Mouse (Mus musculus): ENCODE measurements around the gene Neurl3. TPM values are rescaled to one million over a fixed set of nuclear protein-coding genes. Genes with fewer than 3 reads are reported as not detected.

Gene Neurl3
- polyA plus RNA-seq (2015; fragmentation: Nextera tagmentation; extraction: Ambion mirVana): 1.6 TPM in 2 replicates

DNA sequence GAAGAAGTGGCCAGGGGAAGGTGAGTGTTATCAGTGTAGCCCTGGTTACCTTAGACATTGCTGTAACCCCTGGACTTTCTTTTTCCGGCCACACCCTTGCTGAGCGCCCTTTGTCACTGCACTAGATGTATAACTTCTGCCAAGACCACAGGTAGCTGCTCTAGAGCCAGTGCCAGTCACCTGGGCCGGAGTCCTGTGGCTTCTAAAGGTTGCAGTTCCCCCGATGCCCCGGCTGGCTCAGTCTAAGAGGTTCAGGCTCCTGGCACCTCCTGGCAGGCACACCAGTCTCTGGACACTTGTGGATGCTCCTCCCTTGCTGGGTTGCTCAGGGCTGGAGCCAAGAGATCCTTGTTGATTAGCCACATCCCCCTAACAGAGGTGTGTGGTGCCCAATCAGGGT is at the start of gene Neurl3:
Gene Neurl3 (minus strand): TSS at position 225 of the 400 bp plus-strand sequence.
- no peaks in the 10 kb centered on the region for H3K4me1 ChIP-seq (replicated peaks)
- no peaks in the 10 kb centered on the region for H3K9me3 ChIP-seq
- no peak within 1 kb of the TSS for H3K4me3 ChIP-seq
- no peaks in the 10 kb centered on the region for H3K36me3 ChIP-seq
- H3K27ac ChIP-seq (replicated peaks): no peak within 1 kb of the TSS
- no peak within 1 kb of the TSS for H3K4me2 ChIP-seq
- WGBS: 88% methylated on average over 5 of the region's 5 CpGs
- no peaks in the 10 kb centered on the region for H3K27me3 ChIP-seq
- no peak within 1 kb of the TSS for H3K9ac ChIP-seq
- no peak for ATAC-seq (ENCODE audit: low FRiP score, low read depth)

GRCm38 (mm10) chr1:36323746-36324448 is 49.4 kb upstream of the Neurl3 start:
- no peaks in the 10 kb centered on the region for H3K9me3 ChIP-seq
- peaks cover 3% of the 10 kb centered on the region; the same call in 1 of the 2 replicates for H3K36me3 ChIP-seq
- H3K9ac ChIP-seq: no peak overlapping the region
- no peak overlapping the region for H3K4me3 ChIP-seq
- H3K27ac ChIP-seq (replicated peaks): 0 out of 2 replicates have a peak overlapping the region, but pooled peaks have one; percentile 48
- H3K27me3 ChIP-seq: no peaks in the 10 kb centered on the region
- H3K4me1 ChIP-seq (replicated peaks): no peaks in the 10 kb centered on the region
- WGBS: 55% methylated on average over 8 of the region's 8 CpGs
- no peak overlapping the region for H3K4me2 ChIP-seq
- ATAC-seq (ENCODE audit: low FRiP score, low read depth): peak; percentile 68

GRCm38 (mm10) chr1:36323076-36323475 is 48.6 kb upstream of the Neurl3 start:
- Histone ChIP-seq H3K4me2 (no peak overlapping the region), H3K27me3 (no peaks in the 10 kb centered on the region), H3K4me1 (replicated peaks) (no peaks in the 10 kb centered on the region), H3K4me3 (no peak overlapping the region), H3K9me3 (no peaks in the 10 kb centered on the region), H3K36me3 (peaks cover 3% of the 10 kb centered on the region; the same call in 1 of the 2 replicates), H3K27ac (replicated peaks) (no peak overlapping the region), H3K9ac (no peak overlapping the region)
- 79% methylated on average over 9 of the region's 9 CpGs for WGBS
- ATAC-seq (ENCODE audit: low FRiP score, low read depth): no peak

DNA sequence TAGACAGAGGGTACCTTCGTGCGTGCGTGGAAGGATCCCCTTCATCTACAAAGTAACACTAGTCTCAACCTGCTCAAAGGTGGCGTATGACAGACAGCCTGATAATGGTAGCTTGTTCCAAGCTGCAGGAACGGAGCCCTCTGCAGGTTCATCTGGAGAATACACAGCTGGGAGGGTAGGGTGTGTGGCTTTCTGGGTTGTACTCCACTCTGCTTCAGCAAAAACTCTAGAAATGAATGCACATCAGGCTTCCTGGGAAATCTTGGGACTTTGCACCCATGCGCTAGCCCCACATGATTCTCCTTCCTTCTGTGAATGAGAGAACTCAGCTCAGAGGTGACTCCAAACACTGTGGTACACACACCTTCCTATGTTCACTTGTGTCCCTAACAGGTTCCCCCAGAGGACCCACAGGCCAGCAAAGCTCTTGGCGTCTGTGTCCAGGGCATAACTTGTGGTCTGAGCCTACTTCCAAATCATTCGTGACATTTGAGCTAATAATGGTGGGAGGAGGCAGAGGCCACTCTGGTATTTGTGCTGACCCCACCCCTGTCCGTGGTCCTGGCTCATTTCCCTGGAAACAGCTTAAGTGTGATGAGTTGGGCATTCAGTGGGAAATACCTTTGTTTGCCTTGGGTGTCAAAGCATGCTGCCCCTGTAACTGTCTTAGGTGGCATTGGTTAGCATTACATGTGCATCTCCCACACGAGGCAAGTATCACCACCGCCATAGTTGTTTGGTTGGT is 47.5 kb upstream of the Neurl3 start:
- 80% methylated on average over 11 of the region's 11 CpGs for WGBS
- ATAC-seq (ENCODE audit: low FRiP score, low read depth): no peak
- H3K27ac ChIP-seq (replicated peaks): no peak overlapping the region
- peaks cover 3% of the 10 kb centered on the region; the same call in 1 of the 2 replicates for H3K36me3 ChIP-seq
- no peaks in the 10 kb centered on the region for H3K27me3 ChIP-seq
- no peak overlapping the region for H3K9ac ChIP-seq
- H3K4me2 ChIP-seq: no peak overlapping the region
- no peaks in the 10 kb centered on the region for H3K9me3 ChIP-seq
- no peak overlapping the region for H3K4me3 ChIP-seq
- H3K4me1 ChIP-seq (replicated peaks): no peaks in the 10 kb centered on the region

GRCm38 (mm10) chr1:36321164-36321563 is 46.7 kb upstream of the Neurl3 start:
- Histone ChIP-seq H3K36me3 (peaks cover 3% of the 10 kb centered on the region; the same call in 1 of the 2 replicates), H3K4me2 (no peak overlapping the region), H3K4me3 (no peak overlapping the region), H3K27me3 (no peaks in the 10 kb centered on the region), H3K9me3 (no peaks in the 10 kb centered on the region), H3K9ac (no peak overlapping the region), H3K4me1 (replicated peaks) (no peaks in the 10 kb centered on the region), H3K27ac (replicated peaks) (no peak overlapping the region)
- ATAC-seq (ENCODE audit: low FRiP score, low read depth): no peak
- 73% methylated on average over 2 of the region's 2 CpGs for WGBS

- no peak overlapping the region for H3K4me3 ChIP-seq
- H3K9me3 ChIP-seq: no peaks in the 10 kb centered on the region
- no peak overlapping the region for H3K27ac ChIP-seq (replicated peaks)
- no peaks in the 10 kb centered on the region for H3K4me1 ChIP-seq (replicated peaks)
- peaks cover 3% of the 10 kb centered on the region; the same call in 1 of the 2 replicates for H3K36me3 ChIP-seq
- no peak for ATAC-seq (ENCODE audit: low FRiP score, low read depth)
- no peaks in the 10 kb centered on the region for H3K27me3 ChIP-seq
- no peak overlapping the region for H3K4me2 ChIP-seq
- 81% methylated on average over 2 of the region's 2 CpGs for WGBS
- H3K9ac ChIP-seq: no peak overlapping the region
These were observed 41.3 kb upstream of the Neurl3 start for GRCm38 (mm10) chr1:36315776-36316100.

DNA sequence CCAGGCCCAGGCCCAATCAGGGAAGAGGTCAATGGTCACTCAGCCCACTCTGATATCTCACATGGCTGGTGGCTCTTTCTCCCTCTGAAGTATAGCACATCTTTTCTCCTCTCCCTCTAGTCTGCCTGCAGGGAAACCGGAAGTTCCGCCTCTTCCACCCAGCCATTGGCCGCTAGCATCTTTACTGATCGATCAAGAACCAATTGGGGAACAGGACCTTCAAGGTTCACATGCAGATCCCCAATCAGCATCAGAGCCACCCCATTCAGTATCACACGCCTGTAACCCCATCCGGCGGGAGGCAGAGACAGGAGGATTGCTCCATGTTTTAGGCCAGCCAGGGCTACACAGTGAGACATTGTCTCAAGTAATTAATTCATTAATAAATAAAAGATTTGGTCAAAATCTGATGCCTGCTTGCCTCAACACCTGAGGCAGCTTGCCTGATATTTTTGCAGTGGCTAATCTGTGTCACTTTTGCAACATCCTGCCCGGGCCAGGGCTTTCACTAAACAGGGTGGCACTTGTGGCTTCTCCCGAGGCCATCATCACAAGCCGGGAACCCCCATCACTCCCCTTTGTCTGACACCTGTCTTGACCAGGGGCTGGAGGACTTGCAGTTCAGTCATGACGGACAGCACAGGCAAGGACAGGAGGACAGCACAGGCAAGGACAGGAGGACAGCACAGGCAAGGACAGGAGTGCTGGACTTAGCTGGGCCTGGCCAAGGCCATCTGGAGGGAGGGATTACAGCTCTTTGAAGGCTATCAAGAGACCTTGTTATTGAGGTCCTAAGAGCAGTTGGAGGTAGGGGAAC is 40.7 kb upstream of the Neurl3 start:
- Histone ChIP-seq H3K27ac (replicated peaks) (no peak overlapping the region), H3K27me3 (no peaks in the 10 kb centered on the region), H3K9me3 (no peaks in the 10 kb centered on the region), H3K36me3 (peaks cover 2% of the 10 kb centered on the region; the same call in 1 of the 2 replicates), H3K9ac (no peak overlapping the region), H3K4me1 (replicated peaks) (no peaks in the 10 kb centered on the region), H3K4me3 (no peak overlapping the region), H3K4me2 (no peak overlapping the region)
- no peak for ATAC-seq (ENCODE audit: low FRiP score, low read depth)
- 86% methylated on average over 11 of the region's 11 CpGs for WGBS

DNA sequence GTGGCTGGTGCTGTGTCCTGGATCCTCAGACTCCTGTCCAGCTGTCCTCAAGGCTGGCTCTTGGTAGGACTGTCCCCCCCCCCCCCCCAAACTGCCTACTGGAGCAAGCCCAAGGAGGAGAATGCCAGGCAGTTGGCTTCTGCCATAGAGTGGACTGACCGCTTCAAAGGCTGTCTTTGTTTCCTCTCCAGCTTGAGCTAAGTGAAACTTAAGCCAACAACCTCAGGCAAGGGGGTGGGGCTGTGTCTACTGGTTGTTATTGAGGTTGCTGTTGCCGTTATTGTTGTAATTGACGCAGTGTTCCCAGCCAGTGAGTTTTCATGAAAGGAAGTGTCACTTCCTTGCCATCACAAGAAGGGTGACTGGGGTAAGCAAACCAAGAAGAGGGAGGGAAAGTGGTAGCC is 35.0 kb upstream of the Neurl3 start:
- Histone ChIP-seq H3K27me3 (peaks cover 12% of the 10 kb centered on the region; the same call in 1 of the 2 replicates), H3K9ac (no peak overlapping the region), H3K4me1 (replicated peaks) (peaks cover 17% of the 10 kb centered on the region), H3K27ac (replicated peaks) (no peak overlapping the region), H3K36me3 (no peaks in the 10 kb centered on the region), H3K4me2 (peak overlapping the region; percentile 97), H3K9me3 (no peaks in the 10 kb centered on the region), H3K4me3 (no peak overlapping the region)
- 21% methylated on average over 3 of the region's 3 CpGs for WGBS
- peak; percentile 11; the same call in 1 of the 2 replicates for ATAC-seq (ENCODE audit: low FRiP score, low read depth)

- Histone ChIP-seq H3K9me3 (no peaks in the 10 kb centered on the region), H3K27me3 (peaks cover 12% of the 10 kb centered on the region; the same call in 1 of the 2 replicates), H3K27ac (replicated peaks) (no peak overlapping the region), H3K4me2 (peak overlapping the region; percentile 97), H3K4me3 (no peak overlapping the region; the same call in 1 of the 2 replicates), H3K36me3 (no peaks in the 10 kb centered on the region), H3K9ac (no peak overlapping the region), H3K4me1 (replicated peaks) (peaks cover 17% of the 10 kb centered on the region)
- 58% methylated on average over 9 of the region's 9 CpGs for WGBS
- ATAC-seq (ENCODE audit: low FRiP score, low read depth): no peak
These were observed 34.5 kb upstream of the Neurl3 start for GRCm38 (mm10) chr1:36308966-36309475.

DNA sequence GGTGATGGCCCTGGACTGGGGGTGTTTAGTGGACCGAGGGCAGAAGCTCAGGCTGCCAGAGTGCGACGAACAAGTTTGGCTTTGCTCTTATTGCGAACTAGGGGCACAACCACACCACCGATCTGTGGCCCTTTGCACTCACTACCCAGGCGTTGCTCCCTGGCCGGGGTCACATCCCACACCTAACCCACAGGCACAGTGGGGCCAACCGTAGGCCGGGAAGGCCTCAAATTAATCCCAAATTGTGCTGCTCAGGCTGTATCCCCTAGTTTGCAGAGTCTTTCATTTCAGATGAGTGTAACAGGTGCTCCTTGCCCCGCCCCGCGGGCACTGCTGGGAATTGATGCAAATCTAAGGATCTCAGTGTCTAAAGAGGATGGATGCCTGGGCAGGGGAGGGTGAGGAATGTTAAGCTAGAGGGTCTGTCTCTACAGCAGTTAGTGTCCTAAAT is 34.0 kb upstream of the Neurl3 start:
- 7% methylated on average over 12 of the region's 12 CpGs for whole genome bisulfite sequencing

DNA sequence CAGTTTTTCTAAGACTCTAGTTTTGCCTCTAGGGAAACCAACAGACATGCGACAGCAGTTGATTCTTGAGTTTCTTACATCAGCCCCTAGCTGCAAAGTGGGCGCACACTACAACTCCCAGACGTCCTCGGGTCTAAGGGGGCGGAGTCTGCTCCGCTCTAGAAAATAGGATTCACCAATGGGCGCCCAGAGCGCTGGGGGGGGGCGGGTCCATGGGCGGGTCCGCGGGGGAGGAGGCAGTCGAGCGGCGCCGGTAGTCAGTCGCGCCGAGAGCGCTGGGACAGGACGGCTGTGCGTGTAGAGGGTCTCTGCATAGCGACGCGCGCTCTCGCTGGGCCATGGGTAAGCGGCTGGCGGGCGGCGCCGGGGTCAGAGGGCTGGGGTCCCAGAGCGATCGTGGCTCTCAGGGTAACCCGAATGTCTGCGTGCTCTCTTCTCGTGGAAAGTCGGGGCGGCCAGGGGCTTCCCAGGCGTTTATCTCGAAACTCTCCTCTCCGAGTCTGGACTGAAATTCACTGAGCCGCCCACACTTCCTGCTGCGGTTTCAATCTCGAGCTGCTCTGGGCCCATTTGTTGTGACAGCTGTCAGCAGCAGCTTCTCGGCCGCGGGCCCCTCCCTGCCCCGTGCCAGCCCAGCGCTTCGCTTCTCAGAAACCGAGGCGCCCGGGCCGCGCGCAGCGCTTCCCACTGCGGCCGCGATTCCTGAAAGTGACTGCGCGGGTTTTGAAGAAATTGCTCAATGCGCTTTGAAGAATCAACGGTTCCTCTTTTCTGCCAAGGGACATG is 33.2 kb upstream of the Neurl3 start, which contains the start of gene Arid5a:
Gene Arid5a (plus strand): TSS at position 239 of the 786 bp plus-strand sequence.
- peak within 1 kb of the TSS; percentile 75 for H3K27ac ChIP-seq (replicated peaks)
- H3K4me2 ChIP-seq: peak within 1 kb of the TSS; percentile 97
- WGBS: under 1% methylated on average over 65 of the region's 65 CpGs
- H3K4me3 ChIP-seq: peak within 1 kb of the TSS; percentile 78
- no peaks in the 10 kb centered on the region for H3K36me3 ChIP-seq
- H3K9me3 ChIP-seq: no peaks in the 10 kb centered on the region
- peaks cover 12% of the 10 kb centered on the region; the same call in 1 of the 2 replicates for H3K27me3 ChIP-seq
- ATAC-seq (ENCODE audit: low FRiP score, low read depth): peak; percentile 90
- peak within 1 kb of the TSS; percentile 56 for H3K9ac ChIP-seq
- peaks cover 23% of the 10 kb centered on the region for H3K4me1 ChIP-seq (replicated peaks)

More for the DNA sequence above, 34.0 kb upstream of the Neurl3 start:
- peak overlapping the region; percentile 97 for H3K4me2 ChIP-seq
- no peak for ATAC-seq (ENCODE audit: low FRiP score, low read depth)
- no peak overlapping the region for H3K27ac ChIP-seq (replicated peaks)
- peak overlapping the region; percentile 78 for H3K4me3 ChIP-seq
- no peaks in the 10 kb centered on the region for H3K36me3 ChIP-seq
- H3K4me1 ChIP-seq (replicated peaks): peaks cover 17% of the 10 kb centered on the region
- peaks cover 12% of the 10 kb centered on the region; the same call in 1 of the 2 replicates for H3K27me3 ChIP-seq
- no peaks in the 10 kb centered on the region for H3K9me3 ChIP-seq
- peak overlapping the region; percentile 56; the same call in 1 of the 2 replicates for H3K9ac ChIP-seq

Measured in hindbrain, embryonic 15.5 days (tissue).